Mouse (Mus musculus): ENCODE data around the gene Palmd. TPM values are rescaled to one million over a fixed set of nuclear protein-coding genes. Genes with fewer than 3 reads are reported as not detected.

Gene Palmd
- 10 to 100 TPM; 61.6 to 66.2 TPM for total RNA-seq (2021)

DNA sequence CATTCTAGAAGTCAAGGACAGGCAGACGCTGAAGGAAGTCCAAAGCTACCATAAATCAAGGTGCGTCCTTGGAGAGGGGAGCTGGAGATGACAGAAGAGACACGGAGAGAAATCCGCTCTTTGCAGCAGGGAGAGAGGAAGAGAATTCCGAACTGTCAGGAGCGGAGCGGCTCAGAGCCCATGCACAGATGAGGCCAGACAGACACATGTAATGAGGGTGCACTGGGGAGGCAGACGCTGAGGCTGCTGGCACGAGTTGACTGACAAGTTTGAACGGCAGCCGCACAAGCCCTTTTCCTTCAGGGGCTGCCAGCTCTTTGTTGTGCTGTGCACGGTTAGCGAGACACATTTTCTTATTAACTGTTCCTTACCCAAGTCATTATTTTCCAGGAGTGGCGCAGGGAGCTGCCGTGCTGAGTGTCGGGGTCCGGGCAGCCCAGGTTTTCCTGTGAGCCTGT lies at the start of gene Palmd:
Gene Palmd (minus strand): TSS at position 448 of the 458 bp plus-strand sequence.
- DNase-seq = peak; percentile 75

DNA sequence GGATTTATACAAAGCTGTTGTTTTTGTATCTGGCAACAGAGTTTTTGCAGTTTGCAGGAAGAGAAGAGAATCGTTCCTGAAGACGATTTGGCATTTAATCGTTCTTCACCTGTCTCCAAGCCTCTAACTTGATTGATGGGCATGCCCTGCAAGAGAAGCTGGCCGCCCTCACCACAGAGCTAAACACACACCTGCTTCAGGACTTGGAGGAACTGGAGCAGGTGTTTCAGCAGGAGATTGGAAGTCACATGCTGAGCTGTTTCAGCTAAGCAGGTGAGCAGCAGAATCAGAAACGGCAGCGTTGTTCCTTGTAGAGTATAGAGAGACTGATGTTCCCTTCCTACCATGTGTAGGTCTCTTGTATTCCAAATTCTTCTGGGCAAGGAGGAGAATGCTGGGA lies 41.4 kb upstream of the Palmd start:
- no peak for DNase-seq

DNA sequence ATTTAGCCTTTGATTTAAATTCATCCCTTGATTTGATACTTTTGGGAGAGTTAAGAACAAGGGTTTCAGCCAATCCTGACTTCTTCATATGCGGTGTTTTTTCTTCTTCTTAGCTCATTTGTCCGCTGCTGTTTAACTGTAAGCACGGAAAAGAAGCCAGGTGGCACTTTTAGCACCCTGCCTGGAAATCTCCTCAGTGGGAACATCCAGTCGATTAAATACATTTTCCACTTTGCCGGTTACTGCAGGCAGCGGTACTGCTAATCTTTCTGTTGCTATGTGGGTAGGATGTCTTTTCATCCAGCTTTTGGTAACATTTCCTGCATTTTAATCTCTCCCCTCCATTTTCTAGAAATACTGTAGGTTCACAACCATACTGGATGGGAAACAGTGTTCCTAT lies 38.6 kb upstream of the Palmd start:
- DNase-seq = no peak

DNA sequence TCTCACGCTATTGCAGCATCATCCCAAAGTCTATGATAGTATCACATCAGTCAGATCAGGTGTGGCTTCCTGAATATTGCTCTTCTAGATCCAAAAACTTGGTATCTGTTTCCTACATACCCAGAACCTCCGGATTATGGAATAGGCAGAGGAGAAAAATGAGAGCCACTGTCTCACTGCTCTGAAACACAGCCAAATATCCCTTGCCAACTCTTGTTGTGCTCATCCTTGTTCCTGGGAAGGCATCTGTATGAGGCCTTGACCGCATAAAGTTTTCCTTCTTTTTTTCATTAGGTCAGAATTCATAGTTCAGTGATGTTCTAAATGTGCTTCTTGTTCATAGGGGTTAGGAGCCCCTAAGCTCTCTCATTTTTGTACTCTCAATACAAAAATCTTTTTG lies 37.8 kb upstream of the Palmd start:
- no peak for DNase-seq

DNA sequence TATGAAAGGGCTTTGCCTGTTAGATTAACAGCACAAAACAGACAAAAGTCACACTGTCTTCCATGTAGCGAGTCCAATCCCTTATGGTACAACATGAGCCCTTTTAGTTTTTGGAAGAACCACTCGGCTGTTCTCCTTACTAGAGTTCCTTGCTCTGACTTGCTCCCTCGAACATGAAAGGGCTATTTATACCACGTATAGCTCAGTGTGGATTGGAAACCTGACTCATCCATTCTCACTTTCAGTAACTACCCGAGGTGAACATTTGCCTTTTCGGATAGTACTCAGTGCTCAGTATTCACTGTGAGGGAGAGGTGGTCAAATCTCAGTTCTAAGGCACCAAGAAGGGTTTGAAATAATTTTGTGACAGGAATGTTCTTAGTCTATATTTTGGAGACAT lies 34.6 kb upstream of the Palmd start:
- no peak for DNase-seq

DNA sequence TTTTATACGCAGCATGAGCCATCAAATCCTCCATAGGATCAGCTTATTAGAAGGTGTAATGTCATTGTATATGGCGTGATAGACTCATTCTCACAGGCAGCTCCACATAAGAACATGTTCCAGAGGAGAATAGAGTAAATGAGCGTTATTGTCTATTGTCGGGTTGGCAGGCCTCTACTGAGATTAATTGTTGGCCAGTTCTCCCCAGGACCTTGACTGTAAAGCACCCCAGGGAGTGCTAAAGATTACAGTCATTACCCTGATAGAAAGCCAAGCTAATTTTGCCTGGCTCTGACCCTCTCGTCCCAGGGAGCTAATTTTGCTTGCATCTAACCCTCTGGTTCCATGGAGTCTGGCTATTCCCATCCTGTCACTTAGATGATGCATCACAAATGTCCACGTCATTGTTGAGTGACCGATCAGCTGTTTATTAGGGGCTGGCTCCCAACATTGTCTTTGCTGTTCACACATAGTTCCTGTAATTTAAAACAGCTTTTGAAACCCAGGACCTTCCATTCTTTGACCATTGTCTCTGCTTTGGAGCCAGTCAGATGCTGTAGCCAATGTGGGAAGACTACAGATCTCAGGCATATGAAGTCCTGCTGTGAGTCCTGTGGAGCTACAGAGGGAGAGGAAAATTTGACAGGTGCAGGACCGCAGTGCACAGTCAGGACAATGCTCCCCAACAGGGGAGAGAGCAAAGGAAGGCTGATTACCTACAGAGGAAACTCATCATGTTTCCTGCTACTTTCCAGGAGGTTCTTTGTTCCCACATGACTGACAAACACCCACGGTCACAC lies 33.1 kb upstream of the Palmd start:
- DNase-seq = no peak

DNA sequence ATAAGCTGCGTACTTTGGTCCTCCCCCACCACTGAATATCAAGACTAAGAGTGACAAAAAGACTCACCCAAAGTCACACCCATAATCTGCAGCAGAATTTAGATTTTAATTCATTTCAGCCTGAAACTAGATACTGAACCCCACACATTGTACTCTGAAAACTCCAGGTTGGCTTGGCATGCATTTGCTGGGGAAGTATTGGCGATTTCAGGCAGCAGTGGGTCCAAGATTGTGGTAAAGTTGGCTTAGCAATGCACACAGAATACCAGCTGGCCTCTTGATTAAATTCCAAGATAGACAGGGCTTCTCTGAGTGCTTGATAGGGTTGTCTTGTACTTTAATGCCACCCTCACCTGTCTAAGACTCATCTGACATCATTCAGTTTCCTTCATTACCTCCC lies 24.2 kb upstream of the Palmd start:
- DNase-seq = no peak

DNA sequence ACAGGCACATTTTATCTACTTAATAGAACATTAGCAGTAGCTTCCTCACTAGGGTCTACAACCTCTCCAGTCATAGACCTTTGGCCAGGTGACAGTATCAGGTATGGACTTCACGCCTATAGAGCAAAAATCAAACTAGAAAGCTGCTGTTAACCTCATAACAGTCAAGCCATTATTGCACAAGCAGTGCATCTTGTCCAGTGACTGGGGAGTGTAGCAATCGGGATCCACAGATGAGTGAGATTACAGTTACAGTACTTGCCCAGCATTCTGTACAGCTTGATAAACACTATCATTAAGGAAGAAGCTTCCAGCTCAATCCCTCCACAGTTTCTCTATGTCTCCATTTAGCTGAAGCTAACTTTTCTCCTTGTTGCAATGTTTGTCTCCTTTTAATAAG lies 22.4 kb upstream of the Palmd start:
- no peak for DNase-seq

DNA sequence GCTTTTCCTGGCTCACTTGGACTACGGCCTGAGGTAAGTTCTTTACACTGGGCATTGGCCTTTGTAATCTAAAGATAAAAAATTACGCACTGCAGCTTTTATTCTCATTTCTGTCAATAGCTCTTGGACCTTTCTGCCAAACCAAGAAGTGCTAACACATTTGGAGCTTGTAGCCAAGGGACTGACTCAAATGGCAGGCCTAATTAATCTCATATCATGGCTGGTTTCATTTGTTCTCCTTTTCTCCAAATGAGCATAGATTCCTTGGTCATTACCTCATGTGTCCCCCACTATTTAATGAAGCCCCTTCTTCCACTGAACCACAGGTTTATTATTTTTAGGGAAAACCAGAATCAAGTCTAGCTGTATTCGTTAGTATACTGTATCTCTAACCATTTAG lies 19.4 kb upstream of the Palmd start:
- no peak for DNase-seq

DNA sequence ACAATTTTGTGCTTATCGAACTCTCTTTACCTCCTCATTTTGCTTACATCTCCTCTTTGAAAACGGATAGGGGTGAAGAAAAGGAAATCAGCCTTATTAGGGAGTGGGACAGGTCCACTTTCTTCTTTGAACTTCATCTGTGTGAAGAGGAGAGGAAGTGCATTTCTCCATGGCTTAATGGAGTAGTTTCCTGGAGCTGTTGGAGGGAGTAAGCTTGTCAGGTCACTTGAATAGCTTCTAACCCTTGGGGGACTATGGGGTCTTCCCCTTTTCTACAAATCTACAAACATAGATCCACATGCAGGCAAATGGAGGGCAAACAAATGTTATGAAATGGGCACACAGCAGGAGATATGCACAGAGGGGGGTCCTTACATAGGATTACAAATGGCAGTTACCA lies 17.7 kb upstream of the Palmd start:
- DNase-seq = no peak

DNA sequence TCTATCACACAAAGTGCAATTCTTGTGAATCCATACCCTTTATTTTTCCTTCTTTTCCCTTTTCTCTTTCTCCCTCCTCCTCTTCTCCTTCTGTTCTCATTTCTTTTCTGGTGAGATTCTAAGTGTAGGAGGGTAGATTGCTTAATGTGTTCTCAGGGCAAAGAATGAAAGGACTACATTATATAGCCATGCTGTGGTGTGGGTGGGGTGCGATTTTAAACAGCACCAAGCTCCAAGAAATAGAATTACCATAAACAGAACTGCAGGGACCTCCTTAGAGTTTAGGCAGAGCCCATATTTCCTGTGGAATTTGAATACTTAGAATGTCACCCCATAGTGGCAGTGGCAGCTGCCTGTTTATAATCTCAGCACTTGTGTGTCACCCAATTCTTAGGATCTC lies 17.0 kb upstream of the Palmd start:
- no peak for DNase-seq

DNA sequence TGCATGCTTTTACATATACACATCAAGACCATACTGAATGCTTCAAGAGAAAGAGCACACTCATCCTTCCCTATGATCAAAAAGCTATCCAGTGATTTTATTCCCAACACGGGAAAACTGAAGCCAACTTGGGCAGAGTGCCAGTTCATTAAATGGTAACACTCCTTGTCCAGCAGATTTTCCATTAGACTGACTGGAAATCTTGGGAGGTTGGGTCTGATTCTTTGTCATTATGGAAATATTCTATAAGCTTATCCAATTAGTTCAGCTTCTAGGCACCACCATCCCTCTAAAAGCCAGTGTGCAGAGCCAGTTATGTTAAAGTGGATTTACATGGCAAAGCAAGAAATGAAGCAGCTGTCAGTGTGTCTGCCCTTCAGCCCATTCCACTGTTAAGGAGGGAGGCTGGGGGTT lies 16.3 kb upstream of the Palmd start:
- DNase-seq = no peak

DNA sequence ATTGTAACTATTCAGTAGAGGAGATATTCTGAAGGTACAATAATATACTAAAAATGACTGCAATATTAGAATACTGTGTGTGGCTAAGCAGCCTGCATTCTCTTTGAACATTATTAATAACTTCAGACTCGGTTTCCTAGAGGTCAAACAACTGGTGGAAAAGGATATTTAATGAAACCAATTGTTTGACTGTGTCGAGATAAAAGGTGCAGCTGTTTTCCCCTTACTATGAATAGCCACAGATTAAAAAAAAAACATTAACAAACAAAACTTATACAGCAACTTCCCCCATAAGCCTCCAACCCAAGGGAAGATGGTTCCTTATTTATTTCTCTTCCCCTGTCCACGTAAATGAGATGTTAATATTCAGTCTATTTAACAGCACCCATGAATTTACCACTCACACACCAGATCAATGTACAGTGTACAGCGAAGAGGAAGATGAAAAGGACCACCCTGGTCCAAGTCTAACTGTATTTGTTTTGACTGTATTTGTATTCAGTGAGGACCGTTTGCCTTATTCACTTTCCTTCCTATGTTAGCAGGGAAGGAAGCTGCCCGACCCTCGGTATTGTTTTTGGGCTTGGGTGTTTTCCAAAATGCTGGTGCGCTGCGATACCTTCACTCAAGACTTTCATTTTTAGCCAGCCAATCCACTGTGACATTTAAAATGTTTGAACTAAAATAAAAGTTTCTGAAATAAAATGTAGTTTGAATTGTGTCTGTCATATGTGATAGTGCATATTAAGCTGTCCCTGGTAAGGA lies 13.2 kb upstream of the Palmd start:
- no peak for DNase-seq

DNA sequence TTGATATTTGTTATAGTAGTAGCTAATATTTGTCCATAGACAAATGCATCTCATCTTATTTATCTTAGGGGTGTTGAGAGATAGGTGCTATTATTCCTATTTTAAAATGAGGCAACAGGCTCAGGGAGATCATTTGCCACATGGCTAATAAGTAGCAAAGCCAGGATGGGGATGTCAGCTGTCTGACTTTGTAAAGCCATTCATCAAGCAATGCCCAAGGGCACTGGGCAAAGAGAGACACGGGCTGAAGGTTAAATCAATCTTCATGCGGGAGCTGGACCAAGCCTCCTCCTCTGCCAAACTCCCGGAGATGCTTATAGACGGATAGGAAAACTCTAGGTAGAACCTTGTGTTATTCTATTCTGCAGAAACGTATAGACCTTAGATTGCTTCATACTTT lies 999 bp upstream of the Palmd start:
- DNase-seq = no peak

DNA sequence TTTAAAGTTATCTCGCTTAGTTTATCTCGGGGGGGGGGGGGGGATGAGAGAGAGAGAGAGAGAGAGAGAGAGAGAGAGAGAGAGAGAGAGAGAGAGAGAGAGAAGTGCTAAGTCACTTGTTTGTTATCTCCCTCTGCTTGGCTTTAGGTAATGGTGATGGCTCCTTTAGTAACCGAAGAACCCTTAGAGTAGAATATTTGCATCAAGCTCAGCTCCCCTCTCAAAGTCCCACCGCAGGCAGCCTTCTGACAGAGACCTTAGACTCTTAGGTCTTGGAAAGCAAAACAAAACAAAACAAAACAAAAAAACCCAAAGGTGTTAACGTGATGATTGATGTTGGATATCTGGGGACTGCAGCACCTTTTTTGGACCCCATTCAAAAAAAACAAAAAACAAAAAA lies 216 bp upstream of the Palmd start:
- no peak for DNase-seq

DNA sequence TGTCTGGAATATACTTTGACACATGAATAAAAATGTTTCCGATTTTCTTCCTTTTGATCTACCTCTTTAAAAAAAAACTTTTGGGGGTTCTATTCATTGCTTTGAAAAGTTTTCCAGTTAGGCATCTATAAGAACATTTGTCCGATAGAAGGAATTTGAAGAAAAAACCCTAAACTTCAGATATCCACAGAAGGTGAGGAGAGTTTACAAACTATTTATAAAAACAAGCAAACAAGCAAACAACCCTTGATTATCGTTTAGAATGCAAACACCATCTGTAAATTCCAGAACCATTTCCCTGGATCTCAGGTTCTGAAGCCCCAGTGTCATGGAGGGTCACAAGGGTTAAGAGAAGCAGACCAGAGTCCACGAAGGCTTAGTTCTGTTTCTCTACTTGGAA lies 820 bp downstream of the Palmd start, which contains the start of gene 4930455H04Rik:
Gene 4930455H04Rik (plus strand): TSS at position 301 of the 400 bp plus-strand sequence.
- no peak for DNase-seq

DNA sequence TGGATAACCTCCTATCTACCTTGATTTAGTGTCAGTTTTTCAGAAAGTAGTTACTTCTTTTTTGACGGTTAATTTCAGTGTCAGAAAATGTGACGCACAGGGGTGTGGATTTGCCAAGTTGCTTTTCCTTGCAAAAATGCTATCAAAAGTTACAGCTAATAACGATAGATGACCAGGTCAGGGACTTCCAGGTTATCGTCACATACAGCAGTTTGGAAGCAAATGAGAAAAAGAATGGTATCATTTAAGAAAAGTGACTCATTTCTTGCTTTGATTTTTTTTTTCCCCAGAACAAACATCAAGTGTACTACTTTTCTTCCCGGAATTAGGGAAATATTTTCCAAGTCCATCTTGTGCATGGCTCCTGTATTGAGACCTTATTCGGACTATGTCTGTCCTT lies 1.4 kb downstream of the Palmd start:
- no peak for DNase-seq

DNA sequence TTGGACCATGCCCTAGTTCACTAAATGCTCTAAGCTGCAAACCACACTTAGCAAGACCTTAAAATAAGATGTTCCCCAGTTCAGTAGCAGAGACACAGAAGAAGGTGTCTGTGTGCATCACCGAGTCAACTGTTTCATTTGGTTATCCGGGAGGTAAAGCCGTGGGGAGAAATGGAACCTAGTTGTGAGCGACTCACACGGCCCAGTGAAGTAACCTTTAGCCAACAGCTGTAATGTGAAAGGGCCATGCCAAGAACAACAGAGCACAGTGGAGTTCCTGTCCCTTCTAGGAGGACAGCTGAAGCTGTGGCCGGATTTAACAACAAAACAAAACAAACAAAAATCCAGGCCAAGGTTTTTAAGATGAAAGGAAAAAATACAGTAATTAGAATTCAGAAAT lies 2.0 kb downstream of the Palmd start:
- DNase-seq = peak; percentile 50

DNA sequence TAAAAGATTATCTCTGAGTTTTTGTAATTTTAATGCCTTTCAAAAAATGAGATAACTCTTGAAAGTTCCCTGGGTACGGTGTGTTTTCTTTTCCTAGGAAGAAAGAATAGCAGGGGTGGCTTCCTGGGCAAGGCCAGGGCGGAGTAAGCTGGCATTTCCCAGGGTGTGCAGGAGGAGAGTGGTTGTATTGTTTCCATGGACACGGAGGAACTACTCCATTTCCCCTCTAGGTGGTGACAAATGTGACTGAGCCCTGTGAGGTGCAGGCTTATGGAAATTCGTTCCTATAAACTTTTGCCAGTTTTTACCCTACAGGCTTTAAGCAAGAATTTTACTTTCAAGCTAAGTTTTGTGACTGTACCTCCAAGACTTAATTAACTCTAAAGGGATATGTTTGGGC lies 2.6 kb downstream of the Palmd start:
- peak; percentile 76 for DNase-seq

DNA sequence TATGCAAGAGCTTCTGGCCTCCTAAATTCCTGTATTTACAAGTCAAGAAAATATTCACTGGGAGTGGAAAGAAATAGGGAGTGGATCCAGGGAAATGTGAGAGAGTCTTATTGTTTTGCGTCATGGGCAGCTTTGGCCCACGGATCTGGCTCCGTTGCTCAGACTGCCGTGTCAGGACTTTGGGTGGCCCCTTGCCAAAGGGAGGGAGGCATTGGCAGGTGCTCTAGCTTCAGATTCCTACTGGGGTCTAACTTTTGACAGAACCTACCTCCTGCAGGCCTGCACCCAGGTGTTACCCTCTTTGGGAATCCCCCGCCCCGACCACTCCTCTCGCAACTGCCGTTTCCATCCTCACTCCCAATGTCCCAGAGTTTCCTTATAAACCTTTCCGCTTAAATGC lies 4.4 kb downstream of the Palmd start:
- peak; percentile 81 for DNase-seq

DNA sequence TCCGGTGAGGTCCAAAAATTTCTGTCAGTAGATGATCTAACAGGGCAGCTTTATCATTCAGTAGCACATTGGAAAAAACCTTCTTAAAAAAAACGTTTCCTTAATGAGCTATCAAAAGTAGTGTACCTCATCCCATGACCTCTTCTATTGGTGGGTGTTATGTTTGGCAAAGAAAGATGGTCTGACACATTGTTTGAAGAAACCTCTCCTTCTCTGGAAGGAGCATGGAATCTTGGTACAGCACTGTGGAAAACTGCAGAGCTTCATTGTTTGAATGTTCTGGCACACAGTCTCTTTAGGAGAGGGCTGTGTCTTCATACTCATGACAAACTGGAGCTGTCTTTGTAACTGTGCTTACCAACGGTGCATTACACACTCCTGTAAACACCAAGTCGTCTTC lies 5.6 kb downstream of the Palmd start:
- no peak for DNase-seq

DNA sequence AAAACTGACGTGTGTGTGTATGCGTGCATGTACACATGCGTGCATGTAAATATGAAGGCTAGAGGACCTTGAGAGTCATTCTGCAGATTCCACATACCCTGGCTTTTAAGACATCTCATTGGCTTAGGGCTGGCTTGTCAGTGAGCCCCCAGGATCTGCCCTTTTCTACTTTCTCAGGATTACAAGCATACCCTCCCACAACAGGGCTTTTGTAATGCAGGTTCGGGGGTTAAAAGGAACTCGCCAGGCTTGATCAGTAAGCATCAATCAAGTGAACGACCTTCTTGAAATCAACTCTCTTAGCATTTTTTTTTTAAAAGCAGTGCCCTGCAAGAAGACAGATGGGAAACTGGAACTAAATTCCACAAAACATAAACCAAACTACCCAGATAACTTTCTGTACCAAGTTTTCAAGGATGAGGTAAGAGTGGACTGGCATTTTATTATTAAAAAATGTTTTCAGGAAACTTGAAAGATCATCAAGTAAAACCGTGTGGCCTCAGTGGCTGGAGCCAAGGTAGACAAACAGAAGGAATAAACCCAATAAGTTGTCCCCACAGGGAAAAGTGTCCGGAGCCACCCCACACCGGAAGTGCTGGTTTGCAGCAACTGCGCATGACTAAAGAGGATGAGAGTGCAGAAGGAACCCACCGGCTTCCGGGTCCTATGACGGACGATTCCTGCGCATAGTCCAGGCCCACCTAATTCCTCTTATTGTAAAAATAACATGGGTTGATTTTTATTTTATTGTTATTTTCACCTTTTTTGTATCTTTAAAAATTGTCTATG lies 7.2 kb downstream of the Palmd start:
- DNase-seq = no peak

DNA sequence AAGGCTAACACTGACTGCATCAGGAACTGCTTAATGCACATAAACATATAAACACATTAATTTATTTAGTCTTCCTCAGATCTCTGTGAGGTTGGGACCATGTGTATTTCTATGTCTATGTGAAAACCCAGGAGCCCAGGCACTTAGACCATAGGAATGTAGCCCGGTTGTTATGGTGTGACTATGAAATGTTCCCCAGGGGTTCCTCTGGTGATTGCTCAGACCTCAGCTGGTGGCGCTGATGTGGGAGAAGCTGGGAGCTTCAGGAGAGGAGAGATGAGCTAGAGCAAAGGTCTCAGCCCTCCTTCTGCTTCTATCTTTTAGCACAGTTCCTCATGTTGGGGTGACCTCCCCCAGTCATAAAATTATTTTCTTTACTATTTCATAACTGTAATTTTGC lies 8.4 kb downstream of the Palmd start:
- no peak for DNase-seq
